Comparison of ENCODE assay signal across 27 mouse cellular contexts in the genomic region with DNA sequence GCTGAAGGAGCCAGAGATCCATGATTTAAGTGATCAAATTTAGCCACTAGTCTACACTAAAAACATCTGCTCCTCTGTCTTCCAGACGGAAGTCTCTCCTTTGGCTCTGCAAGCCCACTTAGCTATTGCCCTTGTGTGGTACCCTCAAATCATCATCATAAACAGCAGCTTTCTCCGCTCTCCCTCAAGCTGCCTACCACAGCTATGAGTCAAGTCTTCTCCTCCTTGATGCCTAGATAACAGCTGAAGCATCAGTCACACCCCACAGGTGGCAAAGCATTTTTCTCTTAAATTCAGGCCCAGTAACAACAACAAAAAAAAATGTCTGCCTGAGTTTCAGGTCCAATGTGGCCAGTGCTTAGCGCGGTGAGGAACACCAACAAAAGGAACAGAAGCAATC.
DNase-seq lines count a peak whose midpoint lies in the region; ATAC-seq and TF ChIP-seq lines count a peak whose summit lies in the region.
"Had no signal": no experiment of that assay in that cellular context is flagged by ENCODE, and none has a peak within 500 bp of the region (broad histone marks: within the 10 kb centered on the region; RNA-seq: fewer than 3 reads in every experiment).

No protein-coding gene starts in this region.

- 0 out of 2 replicates have a peak, but pooled peaks cover 3% of the 10 kb centered on the region for H3K9me3 ChIP-seq in liver, embryonic 15.5 days (replicated peaks)
- H3K9me3 ChIP-seq: heart, embryonic 10.5 days; limb, embryonic 10.5 days; neural tube, embryonic 15.5 days had no signal

- 0 out of 2 replicates have a peak overlapping the region, but pooled peaks have one; percentile 9 for H3K27ac ChIP-seq in bone marrow, adult 2 months (ENCODE audit: control insufficient read depth, insufficient read depth, low read depth, low read length, poor library complexity)
- H3K27ac ChIP-seq in liver, embryonic 15.5 days (replicated peaks): peak overlapping the region; percentile 31; the same call in 1 of the 2 replicates
- H3K27ac ChIP-seq: heart, embryonic 10.5 days; hindbrain, embryonic 12.5 days; left cerebral cortex, adult 2 months; limb, embryonic 10.5 days; midbrain, embryonic 13.5 days; neural tube, embryonic 15.5 days had no signal

- no peaks in the 10 kb centered on the region for H3K36me3 ChIP-seq in liver, embryonic 15.5 days (replicated peaks)
- H3K36me3 ChIP-seq: G1E; neural tube, embryonic 15.5 days had no signal

- no peak for TF ChIP-seq POLR2A in bone marrow, adult 2 months (IDR thresholded peaks at IDR 0.05; ENCODE audit: borderline replicate concordance, control insufficient read depth, low read depth, low read length)
- TF ChIP-seq POLR2A in lung, adult 2 months (IDR thresholded peaks at IDR 0.05; ENCODE audit: borderline replicate concordance, extremely low read depth, low read depth, low read length): no peak

- no peak overlapping the region for H3K9ac ChIP-seq in liver, embryonic 15.5 days
- H3K9ac ChIP-seq: embryonic facial prominence, embryonic 13.5 days; hindbrain, embryonic 12.5 days; lung, embryonic 14.5 days; midbrain, embryonic 13.5 days; neural tube, embryonic 15.5 days had no signal

- no peak for ATAC-seq in liver, embryonic 15.5 days (ENCODE audit: insufficient read depth)
- ATAC-seq: forebrain, embryonic 16.5 days; inflammation-experienced regulatory T-cells, adult 6 months; midbrain, embryonic 13.5 days had no signal

- no peak for TF ChIP-seq CTCF in bone marrow, adult 2 months (IDR thresholded peaks at IDR 0.05; ENCODE audit: control insufficient read depth, insufficient read depth, low read length)
- TF ChIP-seq CTCF in lung, adult 2 months (IDR thresholded peaks at IDR 0.05; ENCODE audit: insufficient read depth, low read length): no peak

- 30% methylated on average over 4 of the region's 4 CpGs for WGBS in bone marrow, adult 2 months
- WGBS in liver, embryonic 15.5 days (ENCODE audit: insufficient replicate concordance): 53% methylated on average over 4 of the region's 4 CpGs
- WGBS in lung, adult 2 months: 92% methylated on average over 4 of the region's 4 CpGs

- H3K4me1 ChIP-seq in bone marrow, adult 2 months (ENCODE audit: control insufficient read depth, insufficient read depth, low read length): peaks cover 2% of the 10 kb centered on the region; the same call in 1 of the 2 replicates
- peaks cover 49% of the 10 kb centered on the region for H3K4me1 ChIP-seq in liver, embryonic 15.5 days (replicated peaks)
- no peaks in the 10 kb centered on the region for H3K4me1 ChIP-seq in lung, adult 2 months (ENCODE audit: control insufficient read depth, insufficient read depth, low read length)
- H3K4me1 ChIP-seq: midbrain, embryonic 13.5 days; neural tube, embryonic 15.5 days had no signal

- no peaks in the 10 kb centered on the region for H3K27me3 ChIP-seq in liver, embryonic 15.5 days
- H3K27me3 ChIP-seq: embryonic facial prominence, embryonic 13.5 days; hindbrain, embryonic 12.5 days; midbrain, embryonic 13.5 days; neural tube, embryonic 15.5 days had no signal

- H3K4me3 ChIP-seq in bone marrow, adult 2 months (replicated peaks; ENCODE audit: control insufficient read depth, low read depth, low read length): no peak overlapping the region
- no peak overlapping the region for H3K4me3 ChIP-seq in liver, embryonic 15.5 days (replicated peaks)
- H3K4me3 ChIP-seq in lung, adult 2 months (replicated peaks; ENCODE audit: extremely low read depth, low read depth, low read length): no peak overlapping the region
- H3K4me3 ChIP-seq: embryonic facial prominence, embryonic 13.5 days; heart, embryonic 10.5 days; hindbrain, embryonic 12.5 days; left cerebral cortex, adult 2 months; limb, embryonic 10.5 days; midbrain, embryonic 13.5 days; myocyte; neural tube, embryonic 15.5 days had no signal

- DNase-seq in cerebellum, adult 11-12 months: peak; percentile 17
- DNase-seq in cerebellum, postnatal 10 days: no peak
- peak; percentile 58 for DNase-seq in thymus, postnatal 14 days
- no peak for DNase-seq in lung, adult 18-20 months
- DNase-seq in kidney, postnatal 10 days: no peak
- no peak for DNase-seq in lung, adult 2 months
- DNase-seq: cerebellum, adult 9-11 months; gastrocnemius, postnatal 36 days; kidney, adult 2 months; kidney, postnatal 25 days; layer of hippocampus, adult 9-11 months; lung, embryonic 14.5 days; lung, postnatal 4 days; spleen, adult 18-20 months had no signal

- H3K4me2 ChIP-seq in liver, embryonic 15.5 days: peak overlapping the region; percentile 19; the same call in 1 of the 2 replicates
- H3K4me2 ChIP-seq: embryonic facial prominence, embryonic 13.5 days; hindbrain, embryonic 12.5 days; lung, embryonic 14.5 days; midbrain, embryonic 13.5 days; neural tube, embryonic 15.5 days had no signal

Comparison
In these comparisons a context has a peak if more than half of its experiments do, and no peak if none do; other contexts are left out.
1. DNase-seq: peak in cerebellum, adult 11-12 months (single experiment) and thymus, postnatal 14 days (single experiment); none in cerebellum, postnatal 10 days (0 of 2), lung, adult 18-20 months (0 of 2), kidney, postnatal 10 days (single experiment) and lung, adult 2 months (single experiment).